Mouse (Mus musculus) neural tube, embryonic 14.5 days (tissue): ENCODE measurements around the gene Tubgcp2. TPM values are rescaled to one million over a fixed set of nuclear protein-coding genes. Genes with fewer than 3 reads are reported as not detected.
A peak's percentile ranks its signal among the peaks of the same experiment; 100 is the strongest.

Experiments
- ATAC-seq: fragments of 200-750 bp; cut with Nextera tagmentation; 2 replicates; pipeline ENCODE4 v1.8.0; 2017; ENCODE audit warnings: low read depth, mild to moderate bottlenecking, moderate TSS enrichment, moderate library complexity
- H3K27ac ChIP-seq: fragments of 300-500 bp; sonication (generic); 2 replicates; pipeline ENCODE4 v1.5.1; 2014; ENCODE audit warnings: low read depth, mild to moderate bottlenecking, control low read depth, low read length, moderate library complexity, mixed read lengths
- H3K27me3 ChIP-seq: fragments of 300-500 bp; sonication (generic); 2 replicates; pipeline ENCODE4 v1.6.1; 2014; ENCODE audit warnings: low read length; ENCODE audit not compliant: control insufficient read depth, insufficient read depth
- H3K36me3 ChIP-seq: fragments of 300-500 bp; sonication (generic); 2 replicates; pipeline ENCODE4 v1.6.1; 2014; ENCODE audit warnings: low read length, mixed read lengths; ENCODE audit not compliant: control insufficient read depth, insufficient read depth
- H3K4me1 ChIP-seq: fragments of 300-500 bp; sonication (generic); 2 replicates; pipeline ENCODE4 v1.6.1; 2014; ENCODE audit warnings: low read length; ENCODE audit not compliant: control insufficient read depth, insufficient read depth
- H3K4me2 ChIP-seq: fragments of 300-500 bp; sonication (generic); 2 replicates; pipeline ENCODE4 v1.6.1; 2014; ENCODE audit warnings: mild to moderate bottlenecking, low read depth, low read length, control low read depth
- H3K4me3 ChIP-seq: fragments of 300-500 bp; sonication (generic); 2 replicates; pipeline ENCODE4 v1.5.1; 2014; ENCODE audit warnings: low read depth, low read length, control low read depth, mixed read lengths
- H3K9ac ChIP-seq: fragments of 300-500 bp; sonication (generic); replicated peaks from 2 replicates; pipeline ENCODE4 v1.6.1; 2014; ENCODE audit warnings: low read depth, mild to moderate bottlenecking, control low read depth, low read length, mixed read lengths
- H3K9me3 ChIP-seq: fragments of 300-500 bp; sonication (generic); 2 replicates; pipeline ENCODE4 v1.6.1; 2016; ENCODE audit warnings: low read length; ENCODE audit not compliant: control insufficient read depth
- WGBS: fragments of 180-500 bp; shearing (Covaris S2); extraction: QIAGEN DNeasy Blood & Tissue Kit; methylation state at CpG from one replicate; pipeline ENCODE4 v1.1.7; 2014; 5-methylcytosine and 5-hydroxymethylcytosine counted together
- polyA plus RNA-seq: library from polyadenylated mRNA; unstranded; fragments of >200 nt; fragmentation: Nextera tagmentation; extraction: Ambion mirVana; gene quantifications from 2 replicates; pipeline ENCODE4 v1.2.1, GENCODE M21; 2014

The Tubgcp2 gene
- polyA plus RNA-seq, 1 experiment from 2014 or later = 57.1 TPM

DNA sequence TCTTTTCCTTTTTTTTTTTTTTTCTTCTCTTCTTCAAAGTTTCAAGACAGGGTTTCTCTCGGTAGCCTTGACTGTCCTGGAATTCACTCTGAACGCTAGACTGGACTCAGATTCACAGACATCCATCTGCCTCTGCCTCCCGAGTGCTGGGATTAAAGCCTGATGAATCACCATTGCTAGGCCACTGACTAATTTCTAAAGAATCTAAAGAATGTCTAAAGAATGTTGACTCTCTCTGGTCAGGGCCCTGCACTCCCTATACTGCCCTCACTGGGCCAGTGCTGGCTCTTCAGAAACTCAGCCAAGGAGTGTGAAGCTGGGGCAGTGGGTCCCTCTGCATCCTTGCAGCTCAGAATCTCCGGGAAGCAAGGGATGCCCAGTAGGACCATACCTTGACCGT is 61.0 kb downstream of the Tubgcp2 start:
- H3K27me3 ChIP-seq = no peaks in the 10 kb centered on the region
- no peak overlapping the region for H3K27ac ChIP-seq
- H3K4me3 ChIP-seq = no peak overlapping the region
- H3K4me2 ChIP-seq = no peak overlapping the region
- 59% methylated on average over 5 of the region's 5 CpGs for WGBS
- no peak overlapping the region for H3K9ac ChIP-seq
- peaks cover 8% of the 10 kb centered on the region; the same call in 1 of the 2 replicates for H3K4me1 ChIP-seq
- ATAC-seq = no peak
- H3K36me3 ChIP-seq = no peaks in the 10 kb centered on the region
- H3K9me3 ChIP-seq = no peaks in the 10 kb centered on the region

DNA sequence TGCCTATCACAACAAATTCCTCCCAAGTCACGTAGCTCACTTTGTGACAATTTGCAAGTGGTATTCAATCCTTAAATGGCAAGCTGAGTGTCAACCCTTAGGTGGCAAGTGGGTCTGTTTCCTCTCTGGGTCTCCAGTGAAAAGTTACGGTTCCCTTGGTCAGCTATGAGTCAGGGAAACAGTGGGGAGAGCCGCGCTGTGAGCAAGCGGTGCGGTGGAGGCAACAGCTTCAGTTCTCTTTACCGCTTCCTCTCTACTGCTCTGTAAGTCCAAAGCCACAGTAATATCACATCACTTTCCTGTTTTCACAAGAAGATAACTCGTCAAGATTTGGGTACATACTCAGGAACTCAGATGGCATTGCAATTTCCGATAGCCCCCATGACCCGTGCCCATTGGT is 62.2 kb downstream of the Tubgcp2 start:
- H3K4me1 ChIP-seq = peaks cover 8% of the 10 kb centered on the region; the same call in 1 of the 2 replicates
- H3K36me3 ChIP-seq = no peaks in the 10 kb centered on the region
- no peak overlapping the region for H3K4me2 ChIP-seq
- no peak overlapping the region for H3K9ac ChIP-seq
- 95% methylated on average over 10 of the region's 10 CpGs for WGBS
- no peak for ATAC-seq
- H3K4me3 ChIP-seq = no peak overlapping the region
- H3K9me3 ChIP-seq = no peaks in the 10 kb centered on the region
- H3K27ac ChIP-seq = no peak overlapping the region
- no peaks in the 10 kb centered on the region for H3K27me3 ChIP-seq

DNA sequence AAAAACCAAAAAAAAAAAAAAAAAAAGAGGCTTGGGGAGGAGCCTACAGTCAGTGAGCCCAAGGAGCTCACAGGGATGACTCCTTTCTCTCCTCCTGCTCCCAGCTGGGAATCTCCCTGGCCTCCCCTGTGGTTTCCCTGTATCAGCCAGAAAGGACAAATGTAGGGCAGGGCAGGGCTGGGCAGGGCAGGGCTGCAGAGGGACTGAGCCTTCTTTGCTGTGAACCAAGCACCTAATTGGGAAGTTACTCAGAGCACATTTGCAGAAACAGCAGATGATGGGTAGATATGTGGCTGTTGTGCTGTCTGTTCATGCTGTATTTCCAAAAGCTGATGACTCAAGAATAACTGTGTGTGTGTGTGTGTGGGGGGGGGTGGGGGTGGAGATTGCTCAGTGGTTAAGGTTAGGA is 63.5 kb downstream of the Tubgcp2 start:
- Histone ChIP-seq H3K9me3 (no peaks in the 10 kb centered on the region), H3K9ac (no peak overlapping the region), H3K27me3 (no peaks in the 10 kb centered on the region), H3K4me2 (no peak overlapping the region), H3K4me1 (no peaks in the 10 kb centered on the region), H3K36me3 (no peaks in the 10 kb centered on the region), H3K4me3 (no peak overlapping the region), H3K27ac (no peak overlapping the region)
- ATAC-seq = no peak

DNA sequence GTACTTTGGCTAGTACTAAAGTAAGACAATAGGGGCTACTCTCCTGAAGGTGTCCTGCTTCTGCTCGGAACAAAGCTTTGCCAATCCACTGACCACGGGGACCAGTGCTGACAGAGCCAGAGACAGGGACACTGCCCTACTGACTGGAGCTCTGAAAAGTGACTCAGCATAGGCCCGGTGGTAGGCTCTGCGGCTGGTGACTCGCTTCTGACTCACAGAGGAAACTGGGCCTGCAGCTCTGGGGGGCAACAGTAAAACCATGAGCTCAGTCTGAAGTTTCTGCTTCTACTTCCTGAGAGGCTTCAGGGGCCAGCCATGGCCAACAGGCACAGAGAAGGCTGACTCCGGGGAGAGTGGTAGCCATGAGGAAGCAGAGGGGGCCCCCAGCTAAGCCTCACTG is 65.0 kb downstream of the Tubgcp2 start:
- WGBS = 73% methylated on average over 6 of the region's 6 CpGs
- Histone ChIP-seq H3K27me3 (no peaks in the 10 kb centered on the region), H3K9ac (no peak overlapping the region), H3K4me1 (no peaks in the 10 kb centered on the region), H3K36me3 (no peaks in the 10 kb centered on the region), H3K4me3 (no peak overlapping the region), H3K9me3 (no peaks in the 10 kb centered on the region), H3K4me2 (no peak overlapping the region), H3K27ac (no peak overlapping the region)
- ATAC-seq = no peak

DNA sequence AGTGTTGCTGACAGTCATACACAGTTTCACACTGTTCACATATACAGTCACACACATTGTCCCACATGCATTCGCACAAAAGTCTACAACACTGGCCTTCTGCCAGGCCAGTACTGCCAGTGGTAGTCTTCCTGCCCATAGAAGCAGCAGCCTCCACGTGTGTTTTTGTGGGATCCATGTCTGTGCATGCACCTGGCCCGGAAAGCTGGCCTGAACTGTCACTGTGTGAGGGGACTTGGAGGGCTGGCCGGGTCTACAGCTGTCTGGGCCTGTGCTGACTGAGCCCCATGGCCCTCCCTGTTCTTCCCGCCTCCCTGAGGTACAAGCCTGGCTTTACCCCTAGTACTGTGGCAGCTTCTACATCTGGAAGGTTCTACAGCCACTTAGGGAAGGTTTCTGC is 65.5 kb downstream of the Tubgcp2 start:
- Histone ChIP-seq H3K27me3 (no peaks in the 10 kb centered on the region), H3K36me3 (no peaks in the 10 kb centered on the region), H3K9me3 (no peaks in the 10 kb centered on the region), H3K27ac (no peak overlapping the region), H3K4me1 (no peaks in the 10 kb centered on the region), H3K4me3 (no peak overlapping the region), H3K4me2 (no peak overlapping the region), H3K9ac (no peak overlapping the region)
- WGBS = 84% methylated on average over 5 of the region's 5 CpGs
- no peak for ATAC-seq

DNA sequence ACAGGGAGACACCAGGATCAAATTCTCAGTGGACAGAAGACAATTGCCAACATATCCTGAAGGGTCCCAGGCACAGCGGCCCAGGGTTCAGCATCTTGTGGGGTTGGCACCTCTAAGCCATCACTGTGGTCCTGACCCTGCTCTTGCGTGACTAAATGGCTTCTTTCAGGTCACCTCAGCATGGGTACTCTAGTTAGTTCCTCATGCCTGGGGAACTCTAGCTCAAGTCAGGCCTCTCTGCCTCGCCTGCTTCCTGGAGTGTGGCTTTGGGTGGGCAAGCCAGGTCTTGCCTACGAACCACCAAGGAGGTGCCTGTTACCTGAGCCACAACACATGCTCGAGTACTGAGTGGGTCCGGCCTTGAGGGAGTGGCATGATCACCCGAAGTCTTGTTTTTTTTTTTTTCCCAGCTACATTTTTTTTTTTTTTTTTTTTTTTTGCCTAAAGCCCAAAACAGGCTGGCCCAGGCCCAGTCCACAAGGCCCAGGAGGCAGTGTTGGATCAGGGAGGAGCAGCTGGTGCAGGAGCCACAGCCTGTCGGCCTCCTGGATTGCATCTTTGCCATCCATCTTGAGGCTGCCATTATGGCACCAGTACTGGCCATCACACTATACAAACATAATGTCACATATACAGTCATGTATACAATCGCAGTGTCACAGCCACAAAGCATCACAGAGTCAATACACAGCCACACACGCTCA is 66.1 kb downstream of the Tubgcp2 start:
- no peak overlapping the region for H3K9ac ChIP-seq
- no peaks in the 10 kb centered on the region for H3K27me3 ChIP-seq
- H3K27ac ChIP-seq = no peak overlapping the region
- no peaks in the 10 kb centered on the region for H3K36me3 ChIP-seq
- no peak for ATAC-seq
- WGBS = 85% methylated on average over 10 of the region's 10 CpGs
- H3K9me3 ChIP-seq = no peaks in the 10 kb centered on the region
- H3K4me2 ChIP-seq = no peak overlapping the region
- H3K4me3 ChIP-seq = no peak overlapping the region
- no peaks in the 10 kb centered on the region for H3K4me1 ChIP-seq

DNA sequence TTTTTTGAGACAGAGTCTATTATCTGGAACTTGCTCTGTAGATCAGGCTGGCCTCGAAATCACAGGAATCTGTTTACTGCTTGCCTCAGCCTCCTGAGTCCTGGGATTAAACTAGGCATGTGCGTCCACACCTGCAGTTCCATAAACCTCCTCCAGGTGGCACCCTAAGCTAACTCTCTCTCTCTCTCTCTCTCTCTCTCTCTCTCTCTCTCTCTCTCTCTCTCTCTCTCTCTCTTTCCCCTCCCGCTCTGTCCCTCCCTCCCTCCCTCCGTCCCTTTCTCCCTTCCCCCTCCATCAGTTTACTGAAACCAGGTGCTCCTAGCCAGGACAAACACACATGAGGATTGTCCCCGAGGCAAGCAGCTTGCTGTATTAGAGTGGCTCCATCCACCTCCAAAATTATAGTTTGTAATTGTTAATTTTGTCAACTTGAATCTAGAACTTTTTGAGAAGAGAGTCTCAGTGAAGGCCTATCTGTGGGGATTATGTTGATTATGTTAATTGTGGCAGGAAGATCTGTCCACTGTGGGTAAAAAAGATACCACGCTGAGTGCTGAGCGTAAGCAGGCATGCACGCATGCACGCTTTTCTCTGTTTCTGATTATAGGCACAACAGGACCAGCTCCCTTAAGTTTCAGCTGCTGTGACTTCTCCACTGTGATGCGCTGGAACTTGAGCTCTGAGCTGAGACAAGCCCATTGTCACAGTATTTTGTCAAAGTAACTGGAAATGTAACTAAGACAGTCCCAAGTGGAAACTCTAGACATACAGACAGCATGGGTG is 66.9 kb downstream of the Tubgcp2 start:
- Histone ChIP-seq H3K27me3 (no peaks in the 10 kb centered on the region), H3K36me3 (no peaks in the 10 kb centered on the region), H3K9me3 (no peaks in the 10 kb centered on the region), H3K9ac (no peak overlapping the region), H3K4me3 (no peak overlapping the region), H3K27ac (no peak overlapping the region), H3K4me1 (no peaks in the 10 kb centered on the region), H3K4me2 (no peak overlapping the region)
- peak; percentile 45; the same call in 1 of the 2 replicates for ATAC-seq
- 38% methylated on average over 10 of the region's 10 CpGs for WGBS

DNA sequence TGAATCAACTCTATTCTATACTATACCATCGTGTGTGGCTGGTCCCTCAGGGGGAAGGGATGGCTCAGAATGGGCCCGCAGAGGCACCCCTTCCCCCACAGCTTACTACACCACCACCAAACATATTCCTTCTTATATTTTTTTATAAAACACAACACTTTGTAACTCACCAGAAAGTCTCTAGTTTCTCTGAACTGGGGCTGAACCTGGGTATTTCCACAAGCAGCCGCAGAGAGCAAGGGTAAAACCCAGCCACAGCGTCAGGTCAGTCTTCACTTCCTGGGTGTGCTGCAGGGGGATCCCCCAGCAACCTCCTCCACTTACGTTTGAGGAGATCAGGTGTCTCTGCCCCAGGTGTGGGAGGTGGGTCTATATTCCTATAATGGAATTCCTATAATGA is 68.0 kb downstream of the Tubgcp2 start:
- 52% methylated on average over 5 of the region's 5 CpGs for WGBS

DNA sequence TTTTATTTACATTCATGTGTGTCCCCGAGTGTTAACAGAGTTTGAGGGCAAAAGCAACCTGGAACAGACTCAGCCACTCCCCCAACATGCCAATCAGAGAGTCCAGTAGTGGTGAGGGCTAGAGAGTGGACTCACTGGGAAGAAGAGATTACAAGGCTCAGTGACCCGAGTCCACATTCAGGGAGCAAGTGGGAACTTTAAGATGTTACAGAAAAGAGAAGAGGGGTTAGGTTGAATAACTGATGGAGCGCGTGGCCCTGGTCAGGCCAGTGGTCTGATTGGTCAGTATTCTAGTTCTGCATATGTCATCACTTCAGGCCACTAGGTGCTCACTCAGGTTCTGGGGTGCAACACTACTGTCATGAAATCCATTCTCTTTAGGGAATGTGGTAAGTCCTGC is 69.3 kb downstream of the Tubgcp2 start:
- H3K4me2 ChIP-seq = no peak overlapping the region
- ATAC-seq = no peak
- no peak overlapping the region for H3K27ac ChIP-seq
- 38% methylated on average over 4 of the region's 4 CpGs for WGBS
- H3K9me3 ChIP-seq = no peaks in the 10 kb centered on the region
- H3K9ac ChIP-seq = no peak overlapping the region
- H3K4me1 ChIP-seq = no peaks in the 10 kb centered on the region
- no peaks in the 10 kb centered on the region for H3K27me3 ChIP-seq
- no peak overlapping the region for H3K4me3 ChIP-seq
- no peaks in the 10 kb centered on the region for H3K36me3 ChIP-seq

More for the DNA sequence above, 68.0 kb downstream of the Tubgcp2 start:
- Histone ChIP-seq H3K9me3 (no peaks in the 10 kb centered on the region), H3K36me3 (no peaks in the 10 kb centered on the region), H3K4me2 (no peak overlapping the region), H3K27me3 (no peaks in the 10 kb centered on the region), H3K9ac (no peak overlapping the region), H3K4me1 (no peaks in the 10 kb centered on the region), H3K4me3 (no peak overlapping the region), H3K27ac (no peak overlapping the region)
- ATAC-seq = no peak
